Mouse (Mus musculus) right cerebral cortex, postnatal 10 days (tissue): ENCODE results near the gene Klhl3.
A peak's percentile ranks its signal among the peaks of the same experiment; 100 is the strongest.

ENCODE experiments used
- DNase-seq, 2 experiments: peaks; one replicate each; pipeline ENCODE4 v3.0.0; 2021; ENCODE audit warnings: low spot score in 2 of 2

The Klhl3 gene

DNA sequence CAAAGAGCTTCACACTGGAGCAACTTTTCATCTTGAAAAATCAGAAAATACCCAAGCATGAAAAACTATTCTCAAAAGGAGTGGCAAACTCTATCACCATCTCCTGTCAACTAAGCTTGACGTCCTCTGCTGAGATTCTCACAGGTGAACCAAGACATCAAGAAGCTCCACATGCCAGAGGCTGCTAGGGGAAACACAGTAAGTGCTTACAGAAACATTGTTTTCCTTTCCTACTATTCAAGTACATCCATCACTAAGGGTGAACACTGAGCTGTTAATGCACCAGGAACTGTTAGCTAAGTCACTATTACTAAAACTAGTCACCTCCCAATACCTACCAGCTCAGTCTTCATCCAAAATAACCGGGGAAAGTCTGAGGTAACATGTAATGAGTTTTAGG lies 11.6 kb upstream of the Klhl3 start:
- DNase-seq = no peak

DNA sequence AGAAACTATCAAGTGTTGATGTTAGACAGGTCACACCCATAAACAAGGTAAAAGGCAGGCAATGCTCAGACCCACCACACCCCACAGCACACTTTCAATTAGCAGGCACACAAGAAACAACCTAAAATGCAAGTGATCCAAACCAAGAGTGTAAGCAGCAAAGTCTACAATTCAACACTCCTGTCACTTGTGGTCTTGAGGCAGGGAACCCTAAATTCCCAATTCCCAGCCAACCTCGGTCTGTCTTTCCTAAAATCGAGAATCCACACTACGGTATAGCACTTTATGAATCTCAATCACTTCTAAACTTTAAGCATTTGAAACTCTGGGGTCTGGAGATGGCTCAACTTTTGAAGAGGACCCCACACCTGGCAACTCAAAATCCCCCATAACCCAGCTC lies 10.9 kb upstream of the Klhl3 start:
- no peak for DNase-seq

DNA sequence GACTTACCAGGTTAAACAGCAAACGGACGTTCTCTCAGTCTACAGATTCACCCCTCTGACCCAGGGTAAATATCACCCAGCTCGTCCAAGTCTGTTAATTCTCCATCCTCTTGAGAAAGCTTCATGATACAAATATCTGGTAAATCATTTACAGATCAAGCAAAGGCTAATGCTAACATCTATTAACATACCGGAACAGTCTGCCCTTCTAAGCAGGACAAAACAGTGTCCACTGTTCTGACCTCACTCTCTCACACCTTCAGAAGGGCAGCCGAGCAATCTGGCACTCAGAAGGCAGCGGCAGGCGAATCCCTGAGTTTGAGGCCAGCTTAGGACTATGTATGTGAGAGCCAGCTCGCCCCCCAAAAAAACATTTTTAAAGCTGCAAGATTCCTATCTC lies 10.0 kb upstream of the Klhl3 start:
- DNase-seq = no peak

DNA sequence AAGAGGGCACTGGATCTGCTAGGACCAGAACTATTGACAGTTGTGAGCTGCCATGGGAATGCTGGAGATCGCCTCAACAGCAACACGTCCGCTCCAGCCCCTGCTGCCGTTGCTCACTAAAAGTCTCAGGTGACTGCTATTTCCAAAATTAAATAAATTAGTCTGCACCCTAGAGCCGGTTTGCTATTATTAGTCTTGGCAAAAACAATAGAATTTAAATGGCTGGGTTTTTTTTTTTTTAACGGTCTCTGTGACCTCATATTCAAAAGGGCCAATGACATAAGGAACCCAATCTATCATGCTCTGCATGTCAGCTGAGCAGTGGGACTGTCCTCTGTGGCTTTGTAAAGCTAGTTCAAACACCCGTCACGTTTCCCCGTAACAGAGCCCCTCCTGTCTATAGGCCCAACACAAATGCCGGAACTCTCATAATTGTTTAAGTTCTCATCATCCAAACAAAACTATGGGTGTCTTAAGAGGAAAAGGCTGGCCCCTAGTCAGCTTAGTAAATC lies 9.4 kb upstream of the Klhl3 start:
- no peak for DNase-seq

DNA sequence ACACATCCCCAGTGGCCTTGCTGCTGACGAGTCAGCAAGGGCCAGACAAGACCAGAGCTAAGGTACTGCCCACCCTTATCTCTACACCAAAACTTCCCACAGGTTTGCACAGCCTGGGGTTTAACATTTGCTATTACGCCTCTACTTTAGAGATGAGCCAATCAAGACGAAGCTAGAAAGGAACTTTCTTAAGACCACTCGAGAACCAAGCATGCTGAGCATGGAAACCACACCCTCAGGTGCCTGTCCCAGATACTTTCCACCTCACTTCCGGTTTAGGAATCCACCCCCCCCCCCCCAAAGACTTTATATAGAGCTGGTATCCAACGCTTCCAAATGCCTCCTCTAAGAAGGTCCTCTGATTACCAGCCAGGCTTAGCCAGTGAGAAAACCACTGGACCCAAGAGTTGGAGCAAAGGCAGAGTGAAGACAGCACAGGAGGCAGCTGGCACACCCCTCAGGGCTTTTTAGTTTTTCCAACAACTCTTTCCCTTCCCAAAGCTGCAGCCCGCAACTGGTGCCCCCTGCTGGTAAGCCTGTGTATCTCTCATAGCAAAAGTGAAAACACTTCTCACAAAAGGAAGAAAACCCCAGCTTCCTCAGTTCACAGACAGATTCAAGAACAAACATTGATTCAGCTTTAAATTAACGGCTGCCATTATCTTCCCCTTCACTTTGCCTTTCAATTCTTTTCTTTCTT lies 4.1 kb upstream of the Klhl3 start:
- peak in 1 of 2 experiments; percentile 72 for DNase-seq

DNA sequence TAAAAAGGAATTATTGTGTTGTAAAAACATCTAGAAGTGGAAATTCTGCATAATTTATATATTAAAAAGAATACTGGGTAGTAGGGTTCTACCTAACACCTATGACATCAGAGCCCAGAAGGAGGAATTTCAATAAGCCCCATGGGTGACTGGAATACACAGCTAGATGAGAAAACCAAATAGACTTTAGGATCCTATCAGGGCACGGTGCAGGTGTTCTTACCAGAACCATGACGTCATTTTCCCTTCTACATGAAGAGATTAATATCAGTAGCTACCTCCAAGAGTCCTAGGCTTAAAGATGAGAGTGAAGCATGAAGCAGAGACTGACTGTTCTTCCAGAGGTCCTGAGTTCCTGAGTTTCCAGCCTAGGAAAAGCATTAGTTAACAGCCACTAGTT lies 3.4 kb upstream of the Klhl3 start:
- DNase-seq = no peak

DNA sequence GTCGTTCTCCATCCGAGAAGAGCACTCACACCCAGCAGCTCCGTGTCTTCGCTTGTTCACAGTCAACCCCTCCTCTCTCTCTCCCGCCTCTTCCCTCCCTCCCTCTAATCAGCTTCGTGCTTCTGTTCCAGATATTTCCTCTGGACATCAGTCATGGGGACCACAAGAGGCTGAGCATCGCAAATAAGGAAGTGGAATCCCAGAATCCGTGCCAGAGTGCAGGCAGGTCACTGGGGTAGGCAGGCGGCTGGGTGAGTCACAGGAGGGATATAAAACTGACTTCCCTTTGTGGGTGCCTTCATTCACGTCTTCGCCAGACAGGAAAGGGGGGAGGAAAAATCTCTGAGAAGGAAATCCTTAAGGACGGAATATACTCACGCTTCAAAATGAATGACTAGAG lies 1.8 kb upstream of the Klhl3 start:
- no peak for DNase-seq

DNA sequence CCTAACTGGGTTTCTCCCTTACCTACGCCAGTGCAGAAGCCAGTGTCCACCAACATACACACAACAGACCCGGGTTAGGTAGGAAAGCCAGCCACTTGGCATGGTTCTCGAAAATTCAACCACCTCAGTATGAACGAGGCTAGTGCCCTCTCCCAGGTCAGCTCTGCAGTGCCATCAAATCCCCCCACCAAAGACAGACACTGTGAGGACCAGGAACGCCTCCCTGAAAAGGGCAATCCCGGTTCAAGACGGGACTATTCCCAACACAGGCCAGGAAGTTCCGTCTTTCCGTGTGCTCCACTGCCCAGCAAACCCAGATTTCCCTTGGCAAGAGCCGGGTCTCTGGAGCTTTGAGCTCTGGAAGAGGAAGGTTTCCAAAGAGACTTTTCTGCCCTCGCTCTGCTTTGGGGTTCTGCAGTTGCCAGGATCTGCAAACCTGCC lies 771 bp downstream of the Klhl3 start:
- DNase-seq = peak in 1 of 2 experiments; percentile 52

DNA sequence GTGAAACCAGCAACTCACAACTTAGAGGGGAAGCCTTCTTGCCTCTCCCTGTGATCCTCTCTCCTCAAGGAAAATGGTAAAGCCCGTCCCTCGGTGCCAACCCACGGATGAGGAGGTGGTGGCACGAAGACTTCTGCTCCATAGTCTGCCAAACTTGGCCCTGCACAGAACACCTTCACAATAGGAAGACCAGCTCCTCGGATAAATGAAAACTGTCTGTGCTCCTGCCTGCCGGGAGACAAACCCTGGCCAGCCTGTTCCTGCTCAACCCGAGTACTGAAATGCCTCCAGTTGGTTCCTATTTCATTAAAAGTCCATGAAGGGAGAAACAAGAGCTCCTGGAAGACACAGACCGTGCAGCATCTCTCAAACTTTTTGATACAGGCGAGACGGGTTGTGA lies 1.2 kb downstream of the Klhl3 start:
- no peak for DNase-seq

DNA sequence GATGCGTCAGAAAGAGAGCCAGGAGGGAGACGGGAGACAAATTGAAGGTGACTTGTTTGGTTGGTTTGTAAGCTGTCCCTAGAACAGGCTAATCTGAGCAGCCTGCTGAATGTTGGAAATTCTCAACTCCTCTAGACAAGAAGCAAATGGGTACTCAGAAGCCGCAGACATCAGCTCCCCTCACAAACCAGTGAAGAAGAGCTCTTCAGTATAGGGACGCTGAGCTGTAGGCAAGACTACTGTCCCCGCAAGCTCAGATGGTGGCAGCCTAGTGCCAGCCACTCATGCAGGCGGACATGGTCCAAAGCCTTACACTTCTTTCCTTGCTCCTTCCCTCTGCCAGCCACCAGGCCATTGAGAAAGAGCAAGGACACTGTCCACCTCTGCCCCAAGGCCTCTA lies 2.1 kb downstream of the Klhl3 start:
- DNase-seq = no peak

DNA sequence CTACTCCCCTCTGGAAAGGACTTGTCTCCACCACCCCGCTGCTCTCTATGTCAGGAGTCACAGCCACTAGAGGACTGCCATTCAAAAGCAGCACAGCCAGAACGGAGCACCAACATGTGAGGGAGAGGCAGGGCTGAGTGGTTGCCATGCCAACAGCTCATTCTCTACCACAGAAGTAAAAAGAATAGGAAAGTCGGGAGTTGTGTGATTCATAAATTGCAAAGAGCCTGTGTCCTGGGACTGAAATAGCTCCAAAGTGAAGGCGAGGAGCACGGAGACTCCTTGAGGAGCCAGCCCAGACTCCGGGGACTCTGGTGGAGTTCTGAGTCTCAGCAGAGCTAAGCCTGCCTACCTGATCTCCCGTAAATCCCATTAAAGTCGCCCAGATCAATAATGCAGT lies 22.7 kb downstream of the Klhl3 start:
- peak; percentile 76 to 90 for DNase-seq

DNA sequence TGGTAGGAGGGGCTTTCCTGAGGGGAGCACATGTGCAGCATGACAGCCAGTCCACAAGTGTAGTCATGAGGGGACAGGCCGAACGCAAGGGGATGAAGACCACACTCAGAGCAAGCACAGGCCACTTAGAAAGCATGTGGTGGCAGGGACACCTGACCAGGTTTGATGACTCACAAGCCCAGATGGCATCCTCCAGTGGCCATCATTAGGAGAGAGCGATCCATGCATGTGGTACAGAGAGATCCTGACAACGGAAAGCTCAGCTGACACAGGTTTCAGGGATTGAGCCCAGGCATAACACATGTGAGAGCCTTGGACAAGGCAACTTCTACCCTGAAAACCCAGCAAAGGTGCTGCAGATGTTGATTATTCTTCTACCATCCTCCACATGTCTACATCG lies 29.0 kb downstream of the Klhl3 start:
- DNase-seq = no peak

DNA sequence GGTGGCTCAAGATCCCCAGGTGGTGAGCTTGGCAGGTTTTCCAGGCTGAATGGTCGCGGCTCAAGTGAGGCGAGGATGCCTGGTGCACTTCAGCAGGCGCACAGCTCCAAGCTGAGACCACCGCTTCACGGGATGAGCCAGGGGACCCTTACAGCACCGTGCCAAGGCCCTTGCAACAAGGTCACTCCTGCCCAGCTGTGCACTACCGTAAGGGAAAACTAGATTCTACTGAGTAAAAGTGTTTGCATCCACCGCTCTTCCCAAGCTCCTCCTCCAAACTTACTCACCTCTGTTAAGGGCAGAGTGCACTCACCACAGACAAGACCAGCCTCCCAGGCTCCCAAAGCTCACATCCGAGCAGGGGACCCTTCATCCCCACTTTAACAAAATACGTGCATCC lies 29.9 kb downstream of the Klhl3 start:
- no peak for DNase-seq

DNA sequence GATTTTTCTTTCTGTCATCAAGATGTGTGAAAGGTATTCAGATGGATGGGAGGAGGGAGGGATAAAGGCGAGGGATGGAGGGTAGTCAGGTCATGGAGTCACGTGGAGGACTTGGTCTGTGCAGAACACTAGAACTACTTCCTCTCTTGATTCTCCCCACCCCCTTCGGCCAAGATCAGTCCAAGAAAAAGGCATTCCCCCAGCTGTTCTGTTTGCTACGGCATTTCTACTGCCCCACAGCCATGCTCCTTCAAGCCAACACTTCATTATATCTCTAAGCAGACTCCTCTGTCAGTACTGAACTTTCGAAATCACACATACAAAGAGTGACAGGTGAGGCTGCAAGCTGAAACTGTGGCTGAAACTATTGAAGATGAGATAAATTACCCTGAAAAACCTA lies 30.3 kb downstream of the Klhl3 start:
- DNase-seq = no peak

DNA sequence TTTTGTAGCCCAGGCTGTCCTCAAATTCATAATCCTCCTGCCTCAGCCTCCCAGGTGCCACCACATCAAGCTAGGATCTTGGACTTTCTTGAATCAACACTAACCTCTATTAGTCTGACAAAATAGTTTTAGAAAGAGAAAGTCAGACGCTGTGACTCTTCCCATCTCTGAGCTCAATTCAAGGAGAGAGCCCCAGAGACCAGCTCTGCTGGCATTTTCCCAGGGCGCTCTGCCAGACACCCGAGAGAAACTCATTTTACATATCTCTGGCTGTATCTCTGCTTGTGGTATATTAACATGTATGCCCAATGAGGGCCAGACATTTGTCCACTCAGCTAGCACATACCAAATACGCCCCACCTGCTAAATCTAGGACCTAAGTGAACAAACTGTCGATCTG lies 35.0 kb downstream of the Klhl3 start:
- no peak for DNase-seq

DNA sequence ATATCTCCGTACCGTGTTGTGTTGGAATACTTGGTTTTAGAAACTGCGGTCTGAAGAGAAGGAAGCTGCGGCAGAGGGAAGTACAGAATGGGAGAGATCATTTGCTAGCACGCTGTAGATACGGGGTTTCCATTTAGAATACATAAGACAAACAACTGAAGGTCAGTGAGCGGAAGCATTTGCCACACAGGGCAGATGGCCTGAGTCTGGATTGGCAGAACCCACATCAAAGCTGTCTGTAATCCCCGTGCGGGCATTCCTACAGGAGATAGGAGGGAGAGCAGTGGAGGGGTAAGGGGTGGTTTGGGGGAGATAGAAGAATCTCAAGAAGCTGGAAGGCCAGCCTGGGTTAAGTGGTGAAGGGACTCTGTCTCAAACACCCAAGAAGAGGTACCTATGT lies 38.5 kb downstream of the Klhl3 start:
- DNase-seq = no peak

DNA sequence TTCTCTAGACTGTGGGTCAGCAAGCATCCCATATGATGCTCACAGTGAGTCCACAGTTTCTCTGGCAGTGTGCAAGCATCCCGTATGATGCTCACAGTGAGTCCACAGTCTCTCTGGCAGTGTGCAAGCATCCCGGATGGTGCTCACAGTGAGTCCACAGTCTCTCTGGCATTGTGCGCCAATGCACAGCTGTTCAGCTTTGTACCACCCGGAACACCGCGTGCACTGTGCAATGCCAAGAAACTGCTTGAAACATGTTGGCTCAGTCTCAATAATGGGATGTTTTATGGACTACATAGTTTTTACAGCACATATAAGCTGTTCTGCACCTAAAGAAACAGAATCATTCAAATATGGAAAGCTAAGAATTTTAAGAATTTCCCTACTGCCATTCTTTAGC lies 38.9 kb downstream of the Klhl3 start:
- peak; percentile 66 to 82 for DNase-seq

DNA sequence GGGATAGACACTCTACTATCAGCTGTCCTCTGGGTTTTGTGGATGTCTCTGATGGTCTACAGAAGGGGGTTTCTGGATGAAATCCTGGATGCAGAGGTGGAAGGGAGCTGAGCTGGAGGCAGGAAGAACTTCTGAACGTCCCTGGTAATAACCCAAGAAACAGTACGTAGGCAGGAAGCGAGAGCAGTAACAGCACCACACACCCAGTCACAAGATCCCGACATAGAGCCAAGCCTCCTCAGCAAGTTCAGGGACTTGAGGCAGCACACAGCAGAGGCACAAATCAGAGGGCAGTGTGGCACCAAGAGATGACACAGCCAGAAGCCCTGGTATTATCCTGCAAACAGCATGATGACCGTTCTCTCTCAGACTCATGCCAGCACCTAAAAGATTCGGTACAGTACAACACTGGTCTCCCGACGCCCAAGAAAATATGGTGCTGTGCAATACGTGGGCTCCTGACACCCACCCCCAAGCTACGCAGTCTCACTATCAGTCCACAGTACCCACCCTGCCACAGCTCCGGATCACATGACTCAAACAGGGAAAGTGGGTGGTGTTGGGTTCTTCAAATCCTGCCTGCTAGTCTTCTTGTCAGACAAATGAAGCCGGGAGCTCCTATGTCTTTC lies 40.0 kb downstream of the Klhl3 start:
- DNase-seq = no peak

DNA sequence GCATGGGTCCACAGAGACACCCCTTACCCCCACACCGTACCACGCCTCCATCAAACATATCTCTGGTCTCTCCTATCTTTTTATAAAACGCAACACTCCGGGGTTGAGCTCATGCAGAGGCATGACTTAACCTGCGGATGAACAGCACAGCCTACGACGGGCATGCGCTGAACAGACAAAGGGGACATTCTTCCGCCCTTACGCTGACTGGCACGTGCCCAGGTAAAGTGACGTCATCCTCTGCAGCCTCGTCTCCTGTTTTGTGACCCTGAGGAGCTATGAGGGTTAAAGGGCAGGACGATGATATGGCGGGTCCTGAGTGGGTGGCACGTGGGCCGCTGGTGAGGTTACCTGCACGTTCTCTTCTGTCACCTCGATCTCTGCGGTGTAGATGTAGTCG lies 42.2 kb downstream of the Klhl3 start:
- DNase-seq = no peak

DNA sequence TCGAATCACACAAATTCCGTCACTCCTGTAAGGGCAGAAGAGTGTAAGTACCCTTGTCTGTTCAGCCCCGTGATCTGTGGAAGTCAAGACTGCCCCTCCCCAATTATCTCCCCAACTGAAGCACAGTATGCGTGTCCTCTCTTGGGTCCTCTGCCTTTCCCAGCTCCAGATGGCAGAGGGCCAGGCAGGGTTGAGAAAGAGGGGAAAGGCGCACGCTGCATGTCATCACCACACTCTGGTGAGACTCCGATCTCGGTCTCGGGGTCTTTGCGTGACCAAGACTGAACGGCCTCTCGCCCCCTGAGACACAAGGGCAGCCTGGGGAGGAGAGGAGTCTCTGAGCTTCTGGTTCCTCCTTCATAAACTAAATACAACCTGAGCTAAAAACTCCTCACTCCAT lies 42.9 kb downstream of the Klhl3 start:
- DNase-seq = no peak

DNA sequence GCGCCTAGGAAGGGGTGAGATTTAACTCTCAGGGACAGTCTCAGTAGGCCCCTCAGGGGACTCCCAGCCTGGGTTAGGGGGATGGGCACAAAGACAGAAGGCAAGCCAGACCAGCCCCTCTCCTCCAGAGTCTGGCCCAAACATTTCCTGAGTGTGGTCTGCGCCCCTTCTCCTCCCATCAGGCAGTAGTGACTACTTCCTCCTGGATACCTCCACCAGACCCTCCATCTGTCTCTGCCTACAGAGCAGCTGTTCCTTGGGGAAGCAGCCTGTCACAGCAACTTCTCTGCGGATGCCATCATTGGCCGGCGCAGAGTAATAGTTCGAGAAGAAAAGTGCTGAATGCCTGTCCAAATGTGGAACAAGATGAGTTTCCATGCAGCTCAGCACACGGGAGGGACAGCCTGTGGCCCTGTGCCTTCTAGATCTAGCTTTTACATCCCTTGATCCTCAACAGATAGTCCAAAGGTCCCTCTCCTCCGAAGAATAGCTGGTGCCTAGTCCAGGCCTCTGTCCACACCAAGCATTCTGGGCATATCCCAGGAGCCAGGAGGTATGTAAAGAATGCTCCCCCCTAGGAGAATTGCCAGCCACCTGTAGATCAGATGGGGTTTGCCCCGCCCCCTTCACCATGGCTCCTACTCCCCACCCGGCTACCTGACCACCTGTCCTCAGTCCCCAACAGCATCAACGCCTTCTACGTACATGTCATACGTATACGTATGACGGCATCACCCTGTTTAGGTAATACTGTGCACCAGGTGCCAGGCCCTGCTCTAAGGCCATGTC lies 44.8 kb downstream of the Klhl3 start:
- peak; percentile 78 to 88 for DNase-seq

DNA sequence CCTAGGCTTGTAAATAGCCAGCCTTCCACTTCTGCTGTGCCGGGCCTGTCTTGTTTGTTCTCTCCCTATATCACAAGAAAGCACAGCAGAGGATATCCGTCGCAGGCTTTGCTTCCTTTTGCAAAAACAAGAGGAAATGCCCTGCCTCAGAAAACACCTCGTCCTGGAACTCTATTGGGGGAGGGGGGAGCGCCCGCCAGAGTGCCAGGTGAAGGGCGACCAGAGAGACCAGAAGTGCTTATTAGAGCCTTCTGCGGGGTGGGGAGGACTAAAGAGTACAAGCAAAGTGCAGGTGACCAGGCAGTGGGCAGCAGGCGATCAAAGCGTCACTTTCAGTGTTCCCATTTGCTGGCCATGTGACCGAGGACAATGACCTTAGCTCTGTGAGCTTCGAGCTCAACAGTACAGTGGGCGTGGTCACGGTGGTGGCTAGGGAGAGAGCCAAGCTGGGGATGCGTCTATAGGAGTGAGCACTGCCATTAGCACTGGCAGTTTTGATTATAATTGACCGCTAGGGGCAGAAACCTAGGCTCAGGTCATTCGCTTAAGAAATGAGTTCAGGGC lies 45.8 kb downstream of the Klhl3 start:
- DNase-seq = peak; percentile 49 to 60
